Mouse (Mus musculus) macrophage (primary cell): ENCODE results near the gene Smad3. TPM values are rescaled to one million over a fixed set of nuclear protein-coding genes. Genes with fewer than 3 reads are reported as not detected.
A peak's percentile ranks its signal among the peaks of the same experiment; 100 is the strongest.

Source experiments
- H3K27ac ChIP-seq: fragments of 350-480 bp; formaldehyde crosslinking; 2 replicates; pipeline ENCODE4 v1.9.0; 2021
- H3K36me3 ChIP-seq: fragments of 350-480 bp; formaldehyde crosslinking; 2 replicates; pipeline ENCODE4 v1.9.0; 2021; ENCODE audit errors: inconsistent target
- H3K4me3 ChIP-seq: fragments of 350-480 bp; formaldehyde crosslinking; 2 replicates; pipeline ENCODE4 v1.9.0; 2021; ENCODE audit errors: inconsistent target
- H3K79me2 ChIP-seq: fragments of 350-480 bp; formaldehyde crosslinking; 2 replicates; pipeline ENCODE4 v1.9.0; 2021; ENCODE audit errors: inconsistent target
- WGBS: methylation state at CpG from one replicate; pipeline ENCODE4 v1.1.7; 2026; ENCODE audit warnings: inconsistent platforms; ENCODE audit not compliant: missing documents; 5-methylcytosine and 5-hydroxymethylcytosine counted together
- polyA plus RNA-seq: library from polyadenylated mRNA; stranded (reverse); fragments of 250-400 nt; gene quantifications from 3 replicates; pipeline ENCODE4 v1.2.4, GENCODE M21; 2018; ENCODE audit warnings: inconsistent platforms

Smad3 gene
- polyA plus RNA-seq, 1 experiment from 2014 or later, result 14.5 TPM

- H3K36me3 ChIP-seq, result no peaks in the 10 kb centered on the region
- H3K4me3 ChIP-seq, result no peak overlapping the region
- H3K27ac ChIP-seq, result no peak overlapping the region
- 97% methylated on average over 5 of the region's 5 CpGs for WGBS
- H3K79me2 ChIP-seq, result peaks cover 44% of the 10 kb centered on the region; the same call in 1 of the 2 replicates
Measured at GRCm38 (mm10) chr9:63744595-63744994, 13.2 kb downstream of the Smad3 start.

- H3K4me3 ChIP-seq, result no peak overlapping the region
- H3K36me3 ChIP-seq, result no peaks in the 10 kb centered on the region
- H3K27ac ChIP-seq, result no peak overlapping the region
- peaks cover 40% of the 10 kb centered on the region; the same call in 1 of the 2 replicates for H3K79me2 ChIP-seq
- 48% methylated on average over 11 of the region's 11 CpGs for WGBS
Measured at GRCm38 (mm10) chr9:63743775-63744174, 14.0 kb downstream of the Smad3 start.

GRCm38 (mm10) chr9:63742887-63743660 is 14.7 kb downstream of the Smad3 start:
- Histone ChIP-seq H3K4me3 (no peak overlapping the region), H3K79me2 (peaks cover 40% of the 10 kb centered on the region; the same call in 1 of the 2 replicates), H3K27ac (no peak overlapping the region), H3K36me3 (no peaks in the 10 kb centered on the region)
- WGBS, result 89% methylated on average over 13 of the region's 13 CpGs

GRCm38 (mm10) chr9:63742318-63742717 is 15.5 kb downstream of the Smad3 start:
- H3K4me3 ChIP-seq, result no peak overlapping the region
- H3K27ac ChIP-seq, result no peak overlapping the region
- 62% methylated on average over 3 of the region's 3 CpGs for WGBS
- peaks cover 34% of the 10 kb centered on the region; the same call in 1 of the 2 replicates for H3K79me2 ChIP-seq
- no peaks in the 10 kb centered on the region for H3K36me3 ChIP-seq

- H3K27ac ChIP-seq, result no peak overlapping the region
- no peaks in the 10 kb centered on the region for H3K36me3 ChIP-seq
- H3K79me2 ChIP-seq, result peaks cover 29% of the 10 kb centered on the region; the same call in 1 of the 2 replicates
- no peak overlapping the region for H3K4me3 ChIP-seq
- 89% methylated on average over 6 of the region's 6 CpGs for WGBS
Measured at GRCm38 (mm10) chr9:63741792-63742191, 16.0 kb downstream of the Smad3 start.

GRCm38 (mm10) chr9:63740320-63740841 is 17.4 kb downstream of the Smad3 start:
- WGBS, result 30% methylated on average over 10 of the region's 10 CpGs
- no peaks in the 10 kb centered on the region for H3K36me3 ChIP-seq
- H3K79me2 ChIP-seq, result peaks cover 30% of the 10 kb centered on the region; the same call in 1 of the 2 replicates
- no peak overlapping the region for H3K27ac ChIP-seq
- H3K4me3 ChIP-seq, result no peak overlapping the region

- no peaks in the 10 kb centered on the region for H3K36me3 ChIP-seq
- peaks cover 28% of the 10 kb centered on the region; the same call in 1 of the 2 replicates for H3K79me2 ChIP-seq
- H3K27ac ChIP-seq, result peak overlapping the region; percentile 89; the same call in 1 of the 2 replicates
- no peak overlapping the region for H3K4me3 ChIP-seq
- WGBS, result 34% methylated on average over 11 of the region's 11 CpGs
Measured at GRCm38 (mm10) chr9:63738830-63739229, 19.0 kb downstream of the Smad3 start.

- Histone ChIP-seq H3K36me3 (no peaks in the 10 kb centered on the region), H3K79me2 (peaks cover 26% of the 10 kb centered on the region; the same call in 1 of the 2 replicates), H3K27ac (peak overlapping the region; percentile 89), H3K4me3 (no peak overlapping the region)
- 6% methylated on average over 12 of the region's 12 CpGs for whole genome bisulfite sequencing
Measured at GRCm38 (mm10) chr9:63738086-63738701, 19.6 kb downstream of the Smad3 start.

- H3K4me3 ChIP-seq, result no peak overlapping the region
- H3K27ac ChIP-seq, result peak overlapping the region; percentile 89
- WGBS, result 5% methylated on average over 9 of the region's 9 CpGs
- no peaks in the 10 kb centered on the region for H3K36me3 ChIP-seq
- peaks cover 26% of the 10 kb centered on the region; the same call in 1 of the 2 replicates for H3K79me2 ChIP-seq
Measured at GRCm38 (mm10) chr9:63737426-63737931, 20.3 kb downstream of the Smad3 start.

- H3K36me3 ChIP-seq, result no peaks in the 10 kb centered on the region
- H3K4me3 ChIP-seq, result no peak overlapping the region
- WGBS, result 73% methylated on average over 8 of the region's 8 CpGs
- H3K27ac ChIP-seq, result no peak overlapping the region
- peaks cover 22% of the 10 kb centered on the region; the same call in 1 of the 2 replicates for H3K79me2 ChIP-seq
Measured at GRCm38 (mm10) chr9:63734261-63734660, 23.5 kb downstream of the Smad3 start.

- Histone ChIP-seq H3K4me3 (no peak overlapping the region), H3K36me3 (no peaks in the 10 kb centered on the region), H3K27ac (0 out of 2 replicates have a peak overlapping the region, but pooled peaks have one; percentile 13), H3K79me2 (peaks cover 22% of the 10 kb centered on the region; the same call in 1 of the 2 replicates)
- WGBS, result 82% methylated on average over 7 of the region's 7 CpGs
Measured at GRCm38 (mm10) chr9:63732700-63733099, 25.1 kb downstream of the Smad3 start.

- H3K79me2 ChIP-seq, result peaks cover 16% of the 10 kb centered on the region; the same call in 1 of the 2 replicates
- H3K4me3 ChIP-seq, result no peak overlapping the region
- H3K36me3 ChIP-seq, result no peaks in the 10 kb centered on the region
- 55% methylated on average over 8 of the region's 9 CpGs for WGBS
- H3K27ac ChIP-seq, result peak overlapping the region; percentile 66
Measured at GRCm38 (mm10) chr9:63731114-63731828, 26.5 kb downstream of the Smad3 start.

GRCm38 (mm10) chr9:63728969-63729368 is 28.8 kb downstream of the Smad3 start:
- Histone ChIP-seq H3K79me2 (no peaks in the 10 kb centered on the region; the same call in 1 of the 2 replicates), H3K27ac (no peak overlapping the region), H3K36me3 (no peaks in the 10 kb centered on the region), H3K4me3 (no peak overlapping the region)
- WGBS, result 95% methylated on average over 10 of the region's 10 CpGs

- peak overlapping the region; percentile 41; the same call in 1 of the 2 replicates for H3K27ac ChIP-seq
- no peaks in the 10 kb centered on the region; the same call in 1 of the 2 replicates for H3K79me2 ChIP-seq
- no peak overlapping the region for H3K4me3 ChIP-seq
- WGBS, result 93% methylated on average over 6 of the region's 6 CpGs
- no peaks in the 10 kb centered on the region for H3K36me3 ChIP-seq
Measured at GRCm38 (mm10) chr9:63727070-63727469, 30.7 kb downstream of the Smad3 start.
